Mouse (Mus musculus): Measurements from ENCODE around the gene Pfdn2.
A peak's percentile ranks its signal among the peaks of the same experiment; 100 is the strongest.

GRCm38 (mm10) chr1:171358421-171358820 lies 13.0 kb downstream of the Pfdn2 start:
- TF ChIP-seq CTCF (conservative IDR thresholded peaks at IDR 0.05; ENCODE audit: low read length) = peak; percentile 48
- no peak for TF ChIP-seq POU5F1 (IDR thresholded peaks at IDR 0.05; ENCODE audit: borderline replicate concordance, low read length)
- TF ChIP-seq NANOG (IDR thresholded peaks at IDR 0.05; ENCODE audit: borderline replicate concordance, low read length) = no peak
